Mouse (Mus musculus) embryonic facial prominence, embryonic 14.5 days (tissue): ENCODE results near the gene Gm10717. TPM values are rescaled to one million over a fixed set of nuclear protein-coding genes. Genes with fewer than 3 reads are reported as not detected.
A peak's percentile ranks its signal among the peaks of the same experiment; 100 is the strongest.
"Not testable (repeated sequence)": the region's sequence is repeated elsewhere in the genome, so short reads cannot be mapped to it uniquely, and the experiment has no call there.

Experiments used
- ATAC-seq: fragments of 200-750 bp; cut with Nextera tagmentation; 2 replicates; pipeline ENCODE4 v1.8.0; 2017; ENCODE audit warnings: low read depth, moderate number of reproducible peaks, moderate TSS enrichment
- DNase-seq: peaks from one replicate; pipeline ENCODE4 v3.0.0-alpha.2; 2015; ENCODE audit warnings: low spot score
- H3K27ac ChIP-seq: fragments of 300-500 bp; sonication (generic); replicated peaks from 2 replicates; pipeline ENCODE4 v1.5.1; 2014; ENCODE audit warnings: low read depth, mild to moderate bottlenecking, low read length, moderate library complexity
- H3K27me3 ChIP-seq: fragments of 300-500 bp; sonication (generic); replicated peaks from 2 replicates; pipeline ENCODE4 v1.6.1; 2014; ENCODE audit warnings: low read length; ENCODE audit not compliant: control insufficient read depth, insufficient read depth
- H3K36me3 ChIP-seq: fragments of 300-500 bp; sonication (generic); 2 replicates; pipeline ENCODE4 v1.6.1; 2014; ENCODE audit warnings: low read length, mixed read lengths; ENCODE audit not compliant: control insufficient read depth, insufficient read depth
- H3K4me1 ChIP-seq: fragments of 300-500 bp; sonication (generic); 2 replicates; pipeline ENCODE4 v1.6.1; 2014; ENCODE audit warnings: antibody characterized with exemption, low read length; ENCODE audit not compliant: control insufficient read depth, insufficient read depth
- H3K4me2 ChIP-seq: fragments of 300-500 bp; sonication (generic); 2 replicates; pipeline ENCODE4 v1.6.1; 2014; ENCODE audit warnings: low read depth, mild to moderate bottlenecking, low read length, moderate library complexity, mixed read lengths
- H3K4me3 ChIP-seq: fragments of 300-500 bp; sonication (generic); 2 replicates; pipeline ENCODE4 v1.5.1; 2014; ENCODE audit warnings: low read depth, mild to moderate bottlenecking, low read length
- H3K9ac ChIP-seq: fragments of 300-500 bp; sonication (generic); 2 replicates; pipeline ENCODE4 v1.6.1; 2014; ENCODE audit warnings: low read depth, mild to moderate bottlenecking, low read length, moderate library complexity, mixed read lengths
- H3K9me3 ChIP-seq: fragments of 300-500 bp; sonication (generic); 2 replicates; pipeline ENCODE4 v1.6.1; 2016; ENCODE audit warnings: low read length; ENCODE audit not compliant: control insufficient read depth
- WGBS: fragments of 180-500 bp; shearing (Covaris S2); extraction: QIAGEN DNeasy Blood & Tissue Kit; methylation state at CpG from one replicate; pipeline ENCODE4 v1.1.7; 2014; 5-methylcytosine and 5-hydroxymethylcytosine counted together
- polyA plus RNA-seq: library from polyadenylated mRNA; unstranded; fragments of >200 nt; fragmentation: Nextera tagmentation; extraction: Ambion mirVana; gene quantifications from 2 replicates; pipeline ENCODE4 v1.2.1, GENCODE M21; 2014

The Gm10717 gene
- polyA plus RNA-seq, 1 experiment from 2014 or later: not detected

- not testable (repeated sequence) for H3K4me3 ChIP-seq, H3K27me3 ChIP-seq, DNase-seq, H3K9me3 ChIP-seq, H3K9ac ChIP-seq, H3K36me3 ChIP-seq, H3K27ac ChIP-seq, H3K4me2 ChIP-seq, H3K4me1 ChIP-seq
- WGBS: no CpG with 5 or more reads among the region's 5 CpGs
- ATAC-seq: peak; percentile 50; the same call in 1 of the 2 replicates
Observed at GRCm38 (mm10) chr9:3009331-3009730, 15.9 kb upstream of the Gm10717 start.

GRCm38 (mm10) chr9:3012054-3012621 lies 13.1 kb upstream of the Gm10717 start:
- WGBS: 92% methylated on average over 2 of the region's 7 CpGs
- ATAC-seq: not testable (repeated sequence)

DNA sequence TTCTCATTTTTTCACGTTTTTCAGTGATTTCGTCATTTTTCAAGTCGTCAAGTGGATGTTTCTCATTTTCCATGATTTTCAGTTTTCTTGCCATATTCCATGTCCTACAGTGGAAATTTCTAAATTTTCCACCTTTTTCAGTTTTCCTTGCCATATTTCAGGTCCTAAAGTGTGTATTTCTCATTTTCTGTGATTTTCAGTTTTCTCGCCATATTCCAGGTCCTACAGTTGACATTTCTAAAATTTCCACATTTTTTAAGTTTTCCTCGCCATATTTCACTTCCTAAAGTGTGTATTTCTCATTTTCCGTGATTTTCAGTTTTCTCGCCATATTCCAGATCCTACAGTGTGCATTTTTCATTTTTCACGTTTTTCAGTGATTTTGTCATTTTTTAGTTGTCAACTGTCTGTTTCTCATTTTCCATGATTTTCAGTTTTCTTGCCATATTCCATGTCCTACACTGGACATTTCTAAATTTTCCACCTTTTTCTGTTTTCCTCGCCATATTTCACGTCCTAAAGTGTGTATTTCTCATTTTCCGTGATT lies 12.4 kb upstream of the Gm10717 start, which contains the start of gene Gm10721:
Gene Gm10721 (plus strand): TSS at position 408 of the 547 bp plus-strand sequence.
- H3K4me1 ChIP-seq, H3K9me3 ChIP-seq, DNase-seq, H3K36me3 ChIP-seq, H3K27ac ChIP-seq, H3K27me3 ChIP-seq, H3K4me3 ChIP-seq, H3K4me2 ChIP-seq, H3K9ac ChIP-seq: not testable (repeated sequence)
- no CpG with 5 or more reads among the region's 11 CpGs for WGBS
- peak; percentile 55; the same call in 1 of the 2 replicates for ATAC-seq

More at GRCm38 (mm10) chr9:3012054-3012621, 13.1 kb upstream of the Gm10717 start:
- H3K36me3 ChIP-seq, H3K27ac ChIP-seq, H3K4me3 ChIP-seq, H3K27me3 ChIP-seq, H3K4me1 ChIP-seq, H3K9me3 ChIP-seq, H3K4me2 ChIP-seq, H3K9ac ChIP-seq, DNase-seq: not testable (repeated sequence)

- not testable (repeated sequence) for ATAC-seq, H3K27me3 ChIP-seq, DNase-seq, H3K9ac ChIP-seq, H3K4me2 ChIP-seq, H3K9me3 ChIP-seq, H3K4me1 ChIP-seq, H3K27ac ChIP-seq, H3K36me3 ChIP-seq, H3K4me3 ChIP-seq
- WGBS: 56% methylated on average over 4 of the region's 9 CpGs
Observed at GRCm38 (mm10) chr9:3015354-3015753, 9.9 kb upstream of the Gm10717 start, which contains the start of gene Gm10720. Gm10720 (plus strand) TSS chr9:3015654.

DNA sequence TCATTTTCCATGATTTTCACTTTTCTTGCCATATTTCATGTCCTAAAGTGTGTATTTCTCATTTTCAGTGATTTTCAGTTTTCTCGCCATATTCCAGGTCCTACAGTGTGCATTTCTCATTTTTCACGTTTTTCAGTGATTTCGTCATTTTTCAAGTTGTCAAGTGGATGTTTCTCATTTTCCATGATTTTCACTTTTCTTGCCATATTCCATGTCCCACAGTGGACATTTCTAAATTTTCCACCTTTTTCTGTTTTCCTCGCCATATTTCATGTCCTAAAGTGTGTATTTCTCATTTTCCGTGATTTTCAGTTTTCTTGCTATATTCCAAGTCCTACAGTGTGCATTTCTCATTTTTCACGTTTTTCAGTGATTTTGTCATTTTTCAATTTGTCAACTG lies 9.3 kb upstream of the Gm10717 start:
- H3K9ac ChIP-seq, H3K4me1 ChIP-seq, H3K27ac ChIP-seq, H3K4me2 ChIP-seq, H3K4me3 ChIP-seq, DNase-seq, ATAC-seq, H3K27me3 ChIP-seq, H3K36me3 ChIP-seq, H3K9me3 ChIP-seq: not testable (repeated sequence)
- 69% methylated on average over 4 of the region's 6 CpGs for WGBS

DNA sequence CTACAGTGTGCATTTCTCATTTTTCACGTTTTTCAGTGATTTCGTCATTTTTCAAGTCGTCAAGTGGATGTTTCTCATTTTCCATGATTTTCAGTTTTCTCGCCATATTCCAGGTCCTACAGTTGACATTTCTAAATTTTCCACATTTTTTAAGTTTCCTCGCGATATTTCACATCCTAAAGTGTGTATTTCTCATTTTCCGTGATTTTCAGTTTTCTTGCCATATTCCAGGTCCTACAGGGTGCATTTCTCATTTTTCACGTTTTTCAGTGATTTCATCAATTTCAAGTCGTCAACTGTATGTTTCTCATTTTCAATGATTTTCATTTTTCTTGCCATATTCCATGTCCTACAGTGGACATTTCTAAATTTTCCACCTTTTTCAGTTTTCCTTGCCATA lies 8.1 kb upstream of the Gm10717 start, which contains the start of gene Gm10719:
Gene Gm10719 (plus strand): TSS at position 301 of the 400 bp plus-strand sequence.
- DNase-seq, H3K4me3 ChIP-seq, H3K9me3 ChIP-seq, H3K27ac ChIP-seq, H3K9ac ChIP-seq, H3K36me3 ChIP-seq, H3K4me1 ChIP-seq, H3K4me2 ChIP-seq, H3K27me3 ChIP-seq, ATAC-seq: not testable (repeated sequence)
- WGBS: 75% methylated on average over 1 of the region's 9 CpGs

- H3K36me3 ChIP-seq, H3K27ac ChIP-seq, H3K9ac ChIP-seq, H3K27me3 ChIP-seq, H3K4me2 ChIP-seq, H3K4me1 ChIP-seq, DNase-seq, H3K4me3 ChIP-seq, H3K9me3 ChIP-seq, ATAC-seq: not testable (repeated sequence)
- WGBS: 65% methylated on average over 9 of the region's 9 CpGs
Observed at GRCm38 (mm10) chr9:3018944-3019343, 6.3 kb upstream of the Gm10717 start.

- not testable (repeated sequence) for H3K4me1 ChIP-seq, ATAC-seq
Observed at GRCm38 (mm10) chr9:3019835-3020727, 5.1 kb upstream of the Gm10717 start.

More at GRCm38 (mm10) chr9:3019835-3020727, 5.1 kb upstream of the Gm10717 start:
- H3K27ac ChIP-seq, H3K36me3 ChIP-seq, H3K4me3 ChIP-seq, H3K4me2 ChIP-seq, DNase-seq, H3K9me3 ChIP-seq, H3K27me3 ChIP-seq, H3K9ac ChIP-seq: not testable (repeated sequence)
- WGBS: 76% methylated on average over 11 of the region's 19 CpGs
